Mouse (Mus musculus) neural tube, embryonic 13.5 days (tissue): ENCODE data around the gene Atf7. TPM values are rescaled to one million over a fixed set of nuclear protein-coding genes. Genes with fewer than 3 reads are reported as not detected.

ENCODE experiments used
- ATAC-seq: fragments of 200-750 bp; cut with Nextera tagmentation; 2 replicates; pipeline ENCODE4 v1.8.0; 2017; ENCODE audit warnings: low read depth, mild to moderate bottlenecking, moderate TSS enrichment, moderate library complexity
- H3K27ac ChIP-seq: fragments of 300-500 bp; sonication (generic); replicated peaks from 2 replicates; pipeline ENCODE4 v1.5.1; 2015; ENCODE audit warnings: moderate library complexity, mild to moderate bottlenecking, inconsistent platforms
- H3K27me3 ChIP-seq: fragments of 300-500 bp; sonication (generic); 2 replicates; pipeline ENCODE4 v1.6.1; 2015; ENCODE audit warnings: mild to moderate bottlenecking, inconsistent platforms
- H3K36me3 ChIP-seq: fragments of 300-500 bp; sonication (generic); 2 replicates; pipeline ENCODE4 v1.6.1; 2015; ENCODE audit warnings: mild to moderate bottlenecking, inconsistent platforms
- H3K4me1 ChIP-seq: fragments of 300-500 bp; sonication (generic); replicated peaks from 2 replicates; pipeline ENCODE4 v1.6.1; 2015; ENCODE audit warnings: inconsistent platforms
- H3K4me2 ChIP-seq: fragments of 300-500 bp; sonication (generic); 2 replicates; pipeline ENCODE4 v1.6.1; 2015; ENCODE audit warnings: inconsistent platforms, mild to moderate bottlenecking, moderate library complexity
- H3K4me3 ChIP-seq: fragments of 300-500 bp; sonication (generic); 2 replicates; pipeline ENCODE4 v1.5.1; 2015; ENCODE audit warnings: mild to moderate bottlenecking, inconsistent platforms
- H3K9ac ChIP-seq: fragments of 300-500 bp; sonication (generic); 2 replicates; pipeline ENCODE4 v1.6.1; 2015; ENCODE audit warnings: moderate library complexity, mild to moderate bottlenecking, inconsistent platforms
- H3K9me3 ChIP-seq: fragments of 300-500 bp; sonication (generic); 2 replicates; pipeline ENCODE4 v1.6.1; 2016; ENCODE audit warnings: inconsistent platforms
- WGBS: fragments of 180-500 bp; shearing (Covaris S2); methylation state at CpG from one replicate; pipeline ENCODE4 v1.1.7; 2015; 5-methylcytosine and 5-hydroxymethylcytosine counted together
- polyA plus RNA-seq: library from polyadenylated mRNA; unstranded; fragments of >200 nt; fragmentation: Nextera tagmentation; extraction: Ambion mirVana; gene quantifications from 2 replicates; pipeline ENCODE4 v1.2.1, GENCODE M21; 2015

The Atf7 gene
- polyA plus RNA-seq, 1 experiment from 2014 or later = 22.5 TPM

DNA sequence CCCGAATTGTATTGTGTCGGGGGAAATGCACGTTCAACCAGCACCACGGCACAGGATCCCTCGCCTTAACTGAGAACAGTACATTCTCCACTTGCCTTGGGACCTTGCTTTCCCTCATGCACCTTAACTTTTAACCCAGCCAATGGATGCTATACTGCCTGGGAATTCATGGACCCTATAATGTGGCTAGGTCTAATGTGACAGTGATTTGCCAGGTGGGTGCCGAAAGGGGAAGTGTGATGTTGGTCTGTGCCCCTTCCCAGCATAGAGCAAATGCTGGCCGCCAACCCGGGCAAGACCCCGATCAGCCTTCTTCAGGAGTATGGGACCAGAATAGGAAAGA lies 106.4 kb downstream of the Atf7 start:
- H3K4me2 ChIP-seq = peak overlapping the region; percentile 69
- no peak; the same call in 1 of the 2 replicates for ATAC-seq
- H3K4me3 ChIP-seq = peak overlapping the region; percentile 71
- H3K4me1 ChIP-seq = peaks cover 49% of the 10 kb centered on the region
- H3K9me3 ChIP-seq = no peaks in the 10 kb centered on the region
- peak overlapping the region; percentile 99 for H3K27ac ChIP-seq
- H3K9ac ChIP-seq = peak overlapping the region; percentile 87
- WGBS = 13% methylated on average over 9 of the region's 9 CpGs
- no peaks in the 10 kb centered on the region for H3K27me3 ChIP-seq
- H3K36me3 ChIP-seq = peaks cover 28% of the 10 kb centered on the region

DNA sequence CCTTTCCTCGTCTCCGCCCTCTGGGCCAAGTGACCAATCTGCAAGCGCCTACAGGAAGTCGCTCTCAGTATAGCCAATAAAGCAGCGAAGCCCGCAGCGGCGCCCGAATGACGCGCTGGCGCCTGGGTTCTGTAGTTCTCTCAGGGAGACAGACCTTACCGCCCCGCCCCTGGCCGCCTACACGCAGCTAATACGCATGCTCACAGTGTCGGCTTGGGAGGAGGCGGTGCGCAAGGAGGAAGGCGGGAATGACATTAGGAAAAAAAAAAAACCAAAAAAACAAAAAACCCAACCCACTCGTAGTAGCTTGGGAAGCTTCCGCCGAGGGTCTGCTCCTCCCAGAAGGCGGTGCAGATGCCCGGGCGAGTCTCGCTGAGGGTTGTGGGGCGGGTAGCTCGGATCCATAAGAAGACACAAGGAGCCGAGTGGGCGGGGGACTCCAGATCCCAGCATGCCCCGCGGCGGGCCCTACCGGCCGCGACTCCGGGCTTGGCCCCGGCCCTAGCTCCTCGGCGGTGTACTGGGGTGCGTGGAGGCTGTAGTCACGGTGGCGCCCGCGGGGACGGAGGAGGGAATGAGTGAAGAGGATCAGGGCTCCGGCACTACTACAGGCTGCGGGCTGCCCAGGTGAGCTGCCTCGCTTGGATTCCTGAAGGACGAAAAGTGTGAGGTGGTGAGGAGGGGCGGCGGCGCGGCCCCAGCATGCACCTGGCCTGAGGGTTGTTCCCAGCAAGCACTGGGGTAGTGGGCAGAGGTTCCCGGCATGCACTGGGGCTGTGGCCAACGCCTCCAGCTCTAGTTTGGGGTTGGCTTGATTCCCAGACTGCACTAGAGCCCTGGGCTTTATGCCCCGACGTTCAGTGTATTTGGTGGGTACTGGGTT lies 107.0 kb downstream of the Atf7 start, which contains the start of gene Tarbp2:
Gene Tarbp2 (plus strand): TSS at position 217 of the 883 bp plus-strand sequence.
- Histone ChIP-seq H3K4me1 (peaks cover 52% of the 10 kb centered on the region), H3K9me3 (no peaks in the 10 kb centered on the region), H3K27ac (peak within 1 kb of the TSS; percentile 99), H3K36me3 (peaks cover 24% of the 10 kb centered on the region), H3K4me3 (peak within 1 kb of the TSS; percentile 71), H3K4me2 (peak within 1 kb of the TSS; percentile 69), H3K9ac (peak within 1 kb of the TSS; percentile 94), H3K27me3 (no peaks in the 10 kb centered on the region)
- under 1% methylated on average over 60 of the region's 60 CpGs for WGBS
- ATAC-seq = peak; percentile 90

GRCm38 (mm10) chr15:102517631-102517975 lies 107.7 kb downstream of the Atf7 start:
- ATAC-seq = no peak
- Histone ChIP-seq H3K27ac (peak overlapping the region; percentile 99), H3K4me1 (peaks cover 58% of the 10 kb centered on the region), H3K4me2 (peak overlapping the region; percentile 69), H3K4me3 (peak overlapping the region; percentile 71), H3K27me3 (no peaks in the 10 kb centered on the region), H3K9me3 (no peaks in the 10 kb centered on the region), H3K9ac (peak overlapping the region; percentile 94), H3K36me3 (peaks cover 19% of the 10 kb centered on the region)
- whole genome bisulfite sequencing = under 1% methylated on average over 10 of the region's 10 CpGs

- WGBS = 1% methylated on average over 41 of the region's 43 CpGs
- H3K4me1 ChIP-seq = peaks cover 66% of the 10 kb centered on the region
- peak within 1 kb of the TSS; percentile 71 for H3K4me3 ChIP-seq
- peak within 1 kb of the TSS; percentile 69 for H3K4me2 ChIP-seq
- ATAC-seq = peak; percentile 20
- peak within 1 kb of the TSS; percentile 94 for H3K9ac ChIP-seq
- no peaks in the 10 kb centered on the region for H3K9me3 ChIP-seq
- peak within 1 kb of the TSS; percentile 99 for H3K27ac ChIP-seq
- H3K36me3 ChIP-seq = peaks cover 12% of the 10 kb centered on the region
- H3K27me3 ChIP-seq = no peaks in the 10 kb centered on the region
Observed at GRCm38 (mm10) chr15:102516728-102517404, 108.4 kb downstream of the Atf7 start, which contains the start of gene Map3k12. Gene Map3k12, minus strand, starts transcription at chr15:102517064.

DNA sequence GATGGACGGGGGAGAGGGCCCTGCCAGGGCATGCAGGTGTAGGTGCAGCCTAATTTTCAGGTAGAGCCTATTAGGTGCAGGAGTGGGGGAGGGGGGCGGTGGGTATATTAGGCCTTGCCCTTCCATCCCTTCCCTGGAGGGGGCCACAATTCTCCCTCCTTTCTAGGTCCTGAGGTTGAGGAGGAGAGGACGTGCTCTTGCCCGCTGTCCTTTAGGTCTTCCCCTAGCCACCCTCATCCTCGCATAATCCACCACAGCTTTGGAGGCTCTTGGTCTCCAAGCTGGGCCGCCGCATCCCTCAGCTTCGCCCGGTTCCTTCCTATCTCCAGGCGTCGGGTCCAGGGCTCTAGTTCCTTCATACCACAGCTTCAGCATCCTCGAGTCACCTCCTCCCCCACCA lies 109.0 kb downstream of the Atf7 start:
- H3K27ac ChIP-seq = peak overlapping the region; percentile 99
- no peak for ATAC-seq

GRCm38 (mm10) chr15:102515791-102516190 lies 109.5 kb downstream of the Atf7 start:
- H3K9me3 ChIP-seq = no peaks in the 10 kb centered on the region

More for the DNA sequence above, 109.0 kb downstream of the Atf7 start:
- Histone ChIP-seq H3K4me2 (peak overlapping the region; percentile 69), H3K36me3 (peaks cover 6% of the 10 kb centered on the region), H3K27me3 (no peaks in the 10 kb centered on the region), H3K4me3 (peak overlapping the region; percentile 71), H3K9ac (peak overlapping the region; percentile 94), H3K4me1 (peaks cover 71% of the 10 kb centered on the region), H3K9me3 (no peaks in the 10 kb centered on the region)
- 1% methylated on average over 12 of the region's 12 CpGs for WGBS

GRCm38 (mm10) chr15:102515261-102515660 lies 110.0 kb downstream of the Atf7 start:
- H3K36me3 ChIP-seq = no peaks in the 10 kb centered on the region
- H3K27me3 ChIP-seq = no peaks in the 10 kb centered on the region
- H3K27ac ChIP-seq = no peak overlapping the region
- H3K4me3 ChIP-seq = peak overlapping the region; percentile 71
- peak overlapping the region; percentile 69 for H3K4me2 ChIP-seq
- no peak for ATAC-seq
- WGBS = 93% methylated on average over 2 of the region's 2 CpGs
- peaks cover 72% of the 10 kb centered on the region for H3K4me1 ChIP-seq
- H3K9me3 ChIP-seq = no peaks in the 10 kb centered on the region
- peak overlapping the region; percentile 94 for H3K9ac ChIP-seq

More at GRCm38 (mm10) chr15:102515791-102516190, 109.5 kb downstream of the Atf7 start:
- ATAC-seq = no peak
- Histone ChIP-seq H3K36me3 (0 out of 2 replicates have a peak, but pooled peaks cover 2% of the 10 kb centered on the region), H3K4me2 (peak overlapping the region; percentile 69), H3K4me3 (peak overlapping the region; percentile 71), H3K4me1 (peaks cover 76% of the 10 kb centered on the region), H3K27ac (peak overlapping the region; percentile 99), H3K9ac (peak overlapping the region; percentile 94), H3K27me3 (no peaks in the 10 kb centered on the region)
- 45% methylated on average over 4 of the region's 4 CpGs for WGBS

GRCm38 (mm10) chr15:102513004-102513403 lies 112.3 kb downstream of the Atf7 start:
- Histone ChIP-seq H3K27me3 (no peaks in the 10 kb centered on the region), H3K36me3 (peaks cover 12% of the 10 kb centered on the region), H3K9ac (peak overlapping the region; percentile 62; the same call in 1 of the 2 replicates), H3K4me2 (peak overlapping the region; percentile 75; the same call in 1 of the 2 replicates), H3K27ac (peak overlapping the region; percentile 91), H3K9me3 (no peaks in the 10 kb centered on the region), H3K4me3 (no peak overlapping the region), H3K4me1 (peaks cover 75% of the 10 kb centered on the region)
- ATAC-seq = no peak
- 73% methylated on average over 3 of the region's 3 CpGs for WGBS

DNA sequence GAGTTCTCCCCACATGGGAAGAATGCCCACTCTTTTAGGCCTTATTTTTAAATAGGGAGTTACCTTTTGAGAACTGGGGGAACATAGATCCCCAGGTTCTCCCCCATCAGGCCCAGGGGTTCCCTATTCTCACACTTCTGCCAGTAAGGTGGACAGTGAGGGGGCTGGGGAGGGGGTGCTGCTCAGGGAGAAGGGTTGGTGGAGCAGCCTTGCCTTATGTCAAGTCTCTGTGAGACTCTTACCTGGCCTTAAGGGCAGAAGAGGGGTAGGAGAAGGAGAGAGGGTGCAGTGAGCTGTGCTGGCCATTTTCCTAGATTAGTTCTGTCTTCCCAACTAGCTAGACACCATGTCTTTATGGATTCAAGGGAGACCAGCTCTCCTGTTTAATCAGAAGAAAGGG lies 112.8 kb downstream of the Atf7 start:
- Histone ChIP-seq H3K27me3 (no peaks in the 10 kb centered on the region), H3K4me3 (0 out of 2 replicates have a peak overlapping the region, but pooled peaks have one; percentile 0), H3K4me2 (peak overlapping the region; percentile 75), H3K27ac (peak overlapping the region; percentile 91), H3K36me3 (peaks cover 17% of the 10 kb centered on the region), H3K9me3 (no peaks in the 10 kb centered on the region), H3K4me1 (peaks cover 75% of the 10 kb centered on the region), H3K9ac (peak overlapping the region; percentile 62)
- ATAC-seq = no peak

- H3K4me2 ChIP-seq = peak overlapping the region; percentile 75
- no peaks in the 10 kb centered on the region for H3K27me3 ChIP-seq
- H3K4me1 ChIP-seq = peaks cover 75% of the 10 kb centered on the region
- no peak for ATAC-seq
- peaks cover 19% of the 10 kb centered on the region for H3K36me3 ChIP-seq
- H3K4me3 ChIP-seq = peak overlapping the region; percentile 0; the same call in 1 of the 2 replicates
- no peaks in the 10 kb centered on the region for H3K9me3 ChIP-seq
- peak overlapping the region; percentile 91 for H3K27ac ChIP-seq
- WGBS = 18% methylated on average over 5 of the region's 5 CpGs
- H3K9ac ChIP-seq = peak overlapping the region; percentile 62
Observed at GRCm38 (mm10) chr15:102512010-102512409, 113.3 kb downstream of the Atf7 start.

- H3K4me3 ChIP-seq = peak overlapping the region; percentile 53
- peaks cover 75% of the 10 kb centered on the region for H3K4me1 ChIP-seq
- H3K27ac ChIP-seq = peak overlapping the region; percentile 91
- peaks cover 25% of the 10 kb centered on the region for H3K36me3 ChIP-seq
- H3K27me3 ChIP-seq = no peaks in the 10 kb centered on the region
- peak; percentile 12; the same call in 1 of the 2 replicates for ATAC-seq
- no peaks in the 10 kb centered on the region for H3K9me3 ChIP-seq
- H3K9ac ChIP-seq = peak overlapping the region; percentile 77
- H3K4me2 ChIP-seq = peak overlapping the region; percentile 75
- WGBS = 9% methylated on average over 6 of the region's 6 CpGs
Observed at GRCm38 (mm10) chr15:102511285-102511833, 113.9 kb downstream of the Atf7 start.
